Mouse (Mus musculus): ENCODE results near the gene Dpp3.
"Not testable (repeated sequence)": the region's sequence is repeated elsewhere in the genome, so short reads cannot be mapped to it uniquely, and the experiment has no call there.

Dpp3 gene

DNA sequence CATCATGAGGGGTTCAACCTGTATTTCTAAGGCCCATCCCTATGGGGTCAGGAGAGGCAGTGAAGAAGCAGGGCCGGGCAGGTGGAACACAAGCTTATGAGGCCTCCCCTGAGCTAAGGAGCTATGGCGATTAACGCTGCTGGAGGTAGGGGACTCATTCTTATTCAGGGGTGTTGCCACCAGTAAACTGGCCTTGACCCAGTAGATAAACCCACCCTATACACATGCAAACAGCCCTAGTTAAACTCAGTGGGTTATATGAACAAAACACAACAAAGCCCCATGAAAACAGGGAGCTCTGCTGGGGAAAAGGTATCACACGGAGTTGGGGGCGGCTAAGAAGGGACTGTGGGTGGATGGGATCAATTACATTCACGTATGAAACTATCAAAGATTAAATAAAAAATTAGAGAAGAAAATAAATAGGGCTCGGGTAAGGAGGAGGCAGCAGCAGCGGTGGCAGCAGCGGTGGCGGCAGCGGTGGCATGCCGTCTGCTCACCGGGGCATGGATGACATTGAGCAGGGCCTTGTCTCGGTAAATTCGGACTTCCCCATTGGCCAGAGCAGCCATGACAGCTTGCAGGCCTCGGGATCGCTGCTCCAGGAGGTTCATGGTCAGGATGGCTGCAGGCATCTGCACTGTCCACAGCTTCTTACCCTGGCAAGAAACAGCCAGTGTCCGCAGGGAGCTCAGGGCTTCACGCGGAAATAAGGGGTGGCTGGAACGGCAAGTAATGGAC lies 31.1 kb downstream of the Dpp3 start:
- no peak for DNase-seq (ENCODE audit: low spot score)

- DNase-seq (ENCODE audit: low spot score), result no peak
These were observed 36.3 kb downstream of the Dpp3 start for GRCm38 (mm10) chr19:4891798-4892197.

- no peak for DNase-seq (ENCODE audit: low spot score)
These were observed 38.3 kb downstream of the Dpp3 start for GRCm38 (mm10) chr19:4889791-4890190.

- no peak for DNase-seq (ENCODE audit: low spot score)
These were observed 44.1 kb downstream of the Dpp3 start for GRCm38 (mm10) chr19:4883961-4884360.

- DNase-seq (ENCODE audit: low spot score), result no peak
These were observed 48.8 kb downstream of the Dpp3 start for GRCm38 (mm10) chr19:4879324-4879703.

DNA sequence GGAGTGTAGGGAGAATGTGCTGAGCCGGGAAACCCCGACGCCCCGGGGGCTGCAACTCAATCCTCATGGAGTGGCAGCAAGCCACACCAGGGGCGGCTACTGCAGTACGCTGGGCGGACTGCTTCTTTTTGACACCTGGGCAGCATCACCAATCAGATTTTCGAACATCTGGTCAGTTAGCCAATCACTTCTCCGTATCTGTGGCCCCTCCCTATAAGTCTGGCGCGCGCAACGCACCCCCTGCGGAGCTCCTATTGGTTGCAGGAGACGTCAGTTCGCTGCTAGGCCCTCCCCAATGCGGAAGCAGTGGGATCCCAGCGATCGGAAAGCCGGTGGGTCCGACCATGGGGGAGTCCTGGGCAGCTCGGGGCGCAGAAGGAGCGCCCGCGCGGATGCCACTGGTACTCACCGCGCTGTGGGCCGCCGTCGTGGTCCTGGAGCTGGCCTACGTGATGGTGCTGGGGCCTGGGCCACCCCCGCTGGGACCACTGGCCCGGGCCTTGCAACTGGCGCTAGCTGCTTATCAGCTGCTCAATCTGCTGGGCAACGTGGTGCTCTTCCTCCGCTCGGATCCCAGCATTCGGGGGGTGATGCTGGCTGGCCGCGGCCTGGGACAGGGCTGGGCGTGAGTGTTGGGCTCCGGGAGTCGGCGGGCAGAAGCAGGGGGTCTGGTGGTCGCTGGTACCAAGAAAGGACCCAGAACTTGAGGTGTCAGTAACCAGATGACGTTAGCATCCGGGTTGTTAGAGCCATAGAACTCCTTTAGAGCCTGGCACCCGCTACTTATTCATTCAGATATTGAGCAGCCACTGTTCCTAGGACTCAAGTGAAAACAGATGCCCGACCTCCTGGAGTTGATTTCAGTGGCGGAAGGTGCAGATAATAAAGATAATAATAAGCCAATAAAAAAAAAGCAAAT lies 49.4 kb downstream of the Dpp3 start, which contains the start of gene Zdhhc24:
Gene Zdhhc24 (plus strand): TSS at position 264 of the 919 bp plus-strand sequence.
- DNase-seq (ENCODE audit: low spot score), result peak; percentile 96

DNA sequence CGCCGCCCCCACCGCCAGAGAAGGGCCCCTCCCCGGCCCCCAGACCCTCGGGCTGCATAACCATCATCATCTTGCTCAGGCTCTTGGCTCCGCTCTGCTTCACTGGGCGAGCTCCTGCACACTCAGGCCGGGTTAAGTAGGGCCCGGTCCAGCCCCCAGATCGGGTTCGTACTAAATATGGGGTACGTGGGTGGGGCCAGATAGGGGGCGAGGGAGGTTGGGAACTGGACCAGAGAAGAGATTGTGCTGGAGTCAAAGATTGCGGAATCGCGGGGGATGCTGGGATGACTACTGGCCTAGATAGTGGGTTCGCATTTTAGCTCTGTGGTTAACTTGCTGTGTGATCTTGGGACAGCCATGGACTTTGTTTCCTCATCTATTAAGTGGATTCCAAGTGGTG lies 50.3 kb downstream of the Dpp3 start, which contains the start of gene Actn3:
Gene Actn3 (minus strand): TSS at position 125 of the 400 bp plus-strand sequence.
- DNase-seq (ENCODE audit: low spot score), result no peak

DNA sequence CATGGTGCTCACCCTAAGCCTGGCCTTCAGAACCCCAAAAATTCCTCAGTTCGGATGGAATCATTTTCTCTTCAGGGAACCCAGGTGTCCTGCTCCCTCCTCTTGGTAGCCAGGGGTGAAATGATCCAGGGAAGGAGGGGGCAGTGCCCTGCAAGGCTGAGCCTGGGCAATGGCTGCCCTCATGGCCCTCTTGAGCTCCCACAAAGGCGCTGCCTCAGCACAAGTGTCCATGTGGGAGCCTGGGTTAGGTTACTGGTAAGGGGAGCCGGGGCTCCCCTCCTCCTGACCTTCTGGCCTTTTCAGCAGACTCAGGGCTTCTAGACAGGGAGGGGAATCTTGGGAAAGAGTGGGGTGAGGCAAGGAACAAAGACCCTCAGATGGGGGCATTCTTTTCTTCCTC lies 51.3 kb downstream of the Dpp3 start:
- no peak for DNase-seq (ENCODE audit: low spot score)

DNA sequence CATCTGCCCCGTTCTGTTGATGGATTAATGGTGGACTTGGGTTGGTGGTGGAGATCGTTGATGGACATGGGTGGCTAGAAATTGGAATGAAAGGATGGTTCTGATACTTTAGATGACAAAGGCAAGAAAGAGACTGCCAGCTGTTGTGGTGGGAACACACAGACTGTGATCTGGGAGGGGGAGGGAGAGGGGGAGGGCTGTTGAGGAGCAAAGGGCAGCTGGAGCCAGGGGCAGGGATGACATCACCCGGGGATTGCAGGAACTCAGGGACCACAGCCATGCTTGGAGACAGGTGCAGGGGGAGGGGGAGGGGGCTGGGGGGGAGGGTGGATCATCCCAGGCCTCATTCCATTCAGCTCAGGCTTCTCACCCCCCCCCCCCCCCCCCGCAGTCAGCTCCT lies 51.8 kb downstream of the Dpp3 start:
- no peak for DNase-seq (ENCODE audit: low spot score)

GRCm38 (mm10) chr19:4874613-4875012 lies 53.5 kb downstream of the Dpp3 start:
- DNase-seq (ENCODE audit: low spot score), result not testable (repeated sequence)

GRCm38 (mm10) chr19:4865147-4865546 lies 62.9 kb downstream of the Dpp3 start:
- no peak for DNase-seq (ENCODE audit: low spot score)

DNA sequence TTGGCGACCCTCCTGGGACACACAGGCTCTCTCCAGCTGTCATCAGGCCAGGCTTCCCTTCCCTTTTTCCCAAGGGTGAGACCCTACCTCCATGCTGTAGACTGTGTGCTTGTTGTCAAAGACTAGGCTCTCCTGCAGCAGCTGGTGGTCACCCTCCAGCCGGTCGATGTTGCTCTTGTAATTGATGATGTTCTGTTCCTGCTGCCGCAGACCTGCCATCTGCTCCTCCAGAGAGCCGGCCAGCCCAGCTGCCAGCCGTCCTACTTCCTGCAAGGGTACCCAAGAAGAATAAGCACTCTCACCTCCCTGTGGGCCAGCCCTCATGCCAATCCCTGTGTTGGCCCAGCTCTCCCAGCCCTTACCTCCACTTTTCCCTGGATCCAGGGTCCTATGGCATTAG lies 65.0 kb downstream of the Dpp3 start:
- DNase-seq (ENCODE audit: low spot score), result no peak

- no peak for DNase-seq (ENCODE audit: low spot score)
These were observed 69.0 kb downstream of the Dpp3 start for GRCm38 (mm10) chr19:4859081-4859480.

Data from layer of hippocampus, adult 11-12 months (tissue).